Mouse (Mus musculus) heart, adult 18-20 months (tissue): ENCODE measurements around the gene Aldh16a1. TPM values are rescaled to one million over a fixed set of nuclear protein-coding genes. Genes with fewer than 3 reads are reported as not detected.
"Not testable (repeated sequence)": the region's sequence is repeated elsewhere in the genome, so short reads cannot be mapped to it uniquely, and the experiment has no call there.

Experiments used
- DNase-seq, 2 experiments: peaks; one replicate each; pipeline ENCODE4 v3.0.0; 2021 to 2022; ENCODE audit warnings: mixed read lengths in 1 of 2
- total RNA-seq, 2 experiments: library from RNA; stranded (reverse); gene quantifications; 2 replicates each; pipeline ENCODE4 v1.2.3; 2021

Gene Aldh16a1
- total RNA-seq, 2 experiments from 2014 or later: 21.5 to 26.8 TPM

- DNase-seq: no peak
Observed at GRCm38 (mm10) chr7:45157459-45157858, 3.1 kb upstream of the Aldh16a1 start.

GRCm38 (mm10) chr7:45156206-45156605 is 1.8 kb upstream of the Aldh16a1 start:
- DNase-seq: no peak

- no peak for DNase-seq
Observed at GRCm38 (mm10) chr7:45155590-45155989, 1.2 kb upstream of the Aldh16a1 start.

DNA sequence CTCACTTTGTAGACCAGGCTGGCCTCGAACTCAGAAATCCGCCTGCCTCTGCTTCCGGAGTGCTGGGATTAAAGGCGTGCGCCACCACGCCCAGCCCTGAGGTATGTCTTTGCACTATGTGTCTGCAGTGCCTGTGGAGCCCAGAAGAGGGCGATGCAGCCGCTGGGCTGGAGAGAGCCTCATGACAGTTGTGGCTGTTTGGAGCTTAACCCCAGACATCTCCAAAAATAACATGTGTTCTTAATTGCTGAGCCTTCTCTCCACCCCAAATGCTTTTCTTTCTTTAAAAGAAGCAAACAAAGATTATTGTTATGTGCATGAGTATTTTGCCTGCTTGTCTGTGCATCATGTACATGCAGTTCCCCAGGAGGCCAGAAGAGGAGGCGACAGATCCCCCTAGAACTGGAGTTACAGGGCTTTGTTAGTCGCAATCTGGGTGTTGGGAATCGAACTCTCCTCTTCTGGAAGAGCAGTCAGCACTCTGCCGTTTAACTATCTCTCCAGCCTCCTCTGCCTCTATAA is 670 bp upstream of the Aldh16a1 start:
- DNase-seq: peak in 1 of 2 experiments; percentile 47

GRCm38 (mm10) chr7:45153586-45153985 is 798 bp downstream of the Aldh16a1 start:
- DNase-seq: no peak

- not testable (repeated sequence) for DNase-seq
Observed at GRCm38 (mm10) chr7:45153052-45153451, 1.3 kb downstream of the Aldh16a1 start.

- DNase-seq: peak; percentile 63 to 76
Observed at GRCm38 (mm10) chr7:45151303-45151702, 3.1 kb downstream of the Aldh16a1 start.

DNA sequence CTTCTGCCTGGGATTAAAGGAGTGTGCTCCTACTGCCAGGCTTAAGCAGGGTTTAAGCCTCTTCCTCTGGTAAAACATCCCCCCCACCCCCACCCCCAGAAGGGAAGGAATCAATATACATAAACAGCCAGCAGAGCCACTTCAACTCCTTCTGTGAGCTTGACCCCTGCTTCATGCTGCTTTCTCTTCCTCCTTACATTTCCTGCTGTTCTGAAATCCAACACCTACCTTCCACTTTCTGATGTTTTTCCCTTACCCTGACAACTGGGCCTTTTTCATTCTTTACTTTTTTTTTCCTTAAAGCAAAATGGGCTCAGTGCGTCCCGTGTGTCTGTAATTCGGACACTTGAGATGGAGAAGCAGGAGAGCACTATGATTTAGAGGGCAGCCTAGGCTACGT is 4.1 kb downstream of the Aldh16a1 start:
- no peak for DNase-seq

- peak; percentile 69 to 78 for DNase-seq
Observed at GRCm38 (mm10) chr7:45149545-45149944, 4.8 kb downstream of the Aldh16a1 start.

- peak; percentile 53 to 74 for DNase-seq
Observed at GRCm38 (mm10) chr7:45148534-45149098, 5.8 kb downstream of the Aldh16a1 start.

DNA sequence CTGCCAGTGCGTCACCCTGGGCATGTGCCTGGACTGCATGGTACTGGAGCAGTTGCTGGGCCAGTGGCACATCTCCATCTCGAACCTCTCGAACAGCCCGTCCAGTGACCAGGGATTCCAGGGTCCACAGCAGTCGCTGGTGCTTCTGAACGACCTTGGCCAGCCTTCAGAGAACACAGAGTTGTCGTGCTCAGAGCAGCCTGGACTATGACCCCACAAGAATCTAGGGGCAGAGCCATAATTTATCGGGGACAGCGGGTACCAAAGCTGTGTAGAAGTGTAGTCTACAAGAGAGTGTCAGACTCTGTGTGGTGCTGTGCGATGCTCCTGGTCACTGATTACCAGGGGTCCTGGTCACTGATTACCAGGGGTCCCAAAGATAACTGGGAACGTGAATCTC is 6.5 kb downstream of the Aldh16a1 start:
- DNase-seq: no peak

- no peak for DNase-seq
Observed at GRCm38 (mm10) chr7:45147267-45147666, 7.1 kb downstream of the Aldh16a1 start.

- DNase-seq: no peak
Observed at GRCm38 (mm10) chr7:45145460-45145859, 8.9 kb downstream of the Aldh16a1 start.

DNA sequence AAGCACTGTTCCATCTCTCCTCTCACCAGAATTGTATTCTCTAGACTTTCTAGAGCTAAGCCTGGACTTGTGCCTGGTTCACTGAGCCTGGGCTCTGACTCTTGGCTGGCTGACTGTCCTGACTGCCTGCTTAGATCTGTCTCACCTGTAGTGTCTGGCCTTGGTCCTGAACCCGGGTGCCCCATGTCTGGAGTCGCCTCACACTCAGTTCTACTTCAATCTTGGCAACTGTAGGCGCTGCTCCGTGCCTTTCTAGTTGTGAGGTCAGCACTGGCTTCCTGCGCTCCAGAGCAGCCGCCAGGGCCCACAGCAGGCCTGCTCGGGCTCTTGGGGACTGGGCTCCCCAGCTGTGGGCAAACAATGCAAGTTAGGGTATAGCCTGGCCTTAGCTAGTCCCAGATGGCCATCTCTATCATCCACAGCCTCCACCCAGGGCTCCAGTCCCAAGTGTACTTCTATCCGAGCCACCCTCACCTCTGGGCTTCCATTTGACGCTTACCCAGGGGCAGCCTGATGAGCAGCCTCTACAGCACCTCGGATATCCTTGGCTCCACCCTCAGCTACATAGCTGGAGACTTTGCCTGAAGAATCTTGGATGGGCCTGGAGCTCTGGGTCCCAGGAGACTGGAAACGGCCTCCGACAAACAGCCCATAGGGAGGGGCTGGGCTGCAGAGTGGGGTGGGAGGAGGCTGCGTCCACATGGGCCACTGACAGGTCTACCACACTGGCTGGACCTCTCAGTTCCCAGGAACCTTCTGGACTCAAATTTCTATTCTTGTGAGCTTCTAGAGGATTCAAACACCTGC is 9.8 kb downstream of the Aldh16a1 start:
- peak in 1 of 2 experiments; percentile 66 for DNase-seq

GRCm38 (mm10) chr7:45141914-45142313 is 12.5 kb downstream of the Aldh16a1 start:
- DNase-seq: no peak

GRCm38 (mm10) chr7:45141319-45141718 is 13.1 kb downstream of the Aldh16a1 start:
- no peak for DNase-seq

DNA sequence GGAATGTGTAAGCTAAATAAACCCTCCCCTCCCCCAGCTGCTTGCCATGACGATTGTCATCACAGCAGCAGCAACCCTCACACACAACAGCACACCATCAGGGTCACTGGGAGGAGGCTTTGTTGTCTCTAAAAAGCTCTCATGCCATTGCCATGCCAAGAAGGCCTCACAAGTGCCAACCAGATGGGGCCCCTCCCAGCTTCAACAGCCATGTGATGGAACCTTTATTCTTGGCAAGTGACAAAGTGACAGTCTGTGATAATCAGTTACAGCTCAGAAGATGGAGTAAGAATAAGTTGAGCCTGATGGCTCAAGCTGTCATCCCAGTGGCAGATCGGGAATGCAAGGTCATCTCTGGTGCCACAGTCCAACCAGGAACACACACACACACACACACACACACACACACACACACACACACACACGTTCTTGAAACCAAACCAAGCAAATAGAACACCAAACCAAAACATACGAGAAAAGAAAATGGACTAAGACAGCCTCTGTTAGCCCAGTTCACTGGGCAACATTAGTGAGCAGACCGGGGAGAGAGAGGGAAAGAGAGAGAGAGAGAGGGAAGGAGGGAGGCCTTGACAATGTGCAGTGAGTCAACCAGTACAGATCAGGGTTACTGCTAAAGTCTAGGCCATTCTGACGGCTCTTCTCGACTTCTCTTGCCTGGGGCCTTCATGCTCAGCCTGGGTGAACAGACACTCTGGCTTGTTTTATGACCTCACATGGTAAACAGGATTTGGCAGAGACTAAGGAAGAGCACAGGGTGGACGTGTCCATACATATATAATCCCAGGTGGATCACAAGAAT is 14.3 kb downstream of the Aldh16a1 start:
- DNase-seq: no peak

GRCm38 (mm10) chr7:45138403-45138802 is 16.0 kb downstream of the Aldh16a1 start:
- DNase-seq: no peak

- no peak for DNase-seq
Observed at GRCm38 (mm10) chr7:45137171-45138006, 17.0 kb downstream of the Aldh16a1 start.

- peak; percentile 96 to 97 for DNase-seq
Observed at GRCm38 (mm10) chr7:45135993-45136567, 18.3 kb downstream of the Aldh16a1 start, which contains the start of the genes Gm45713 and Flt3l. TSS of gene Gm45713 (minus strand) at chr7:45136231. TSS of gene Flt3l (minus strand) at chr7:45136432.

- no peak for DNase-seq
Observed at GRCm38 (mm10) chr7:45135370-45135769, 19.0 kb downstream of the Aldh16a1 start.
